Mouse (Mus musculus) olfactory bulb, adult 2 months (tissue): ENCODE measurements at regions not wholly inside any gene's neighbourhood (a gene's known extent, or its start where the extent isn't known, plus 50 kb on each side); places are given as distances from the start of the nearest gene placed in this dataset.

Experiments
- CTCF ChIP-seq: fragments of 200-500 bp; IDR thresholded peaks from 2 replicates; pipeline ENCODE4 v1.5.1; 2012; ENCODE audit warnings: low read depth, mild to moderate bottlenecking, low read length, moderate library complexity; ENCODE audit not compliant: insufficient read depth
- POLR2A ChIP-seq: fragments of 200-500 bp; IDR thresholded peaks from 2 replicates; pipeline ENCODE4 v1.6.1; 2012; ENCODE audit warnings: mild to moderate bottlenecking, low read depth, low read length, moderate library complexity; ENCODE audit not compliant: insufficient read depth

GRCm38 (mm10) chr1:185834171-185834570 lies 282.9 kb downstream of the Lyplal1 start:
- no peak for TF ChIP-seq POLR2A
- no peak for TF ChIP-seq CTCF
